In genomic region chr4:76798010-76799007, GRCm38 (mm10) we compare ENCODE assay signal across 13 mouse cellular contexts.
A peak's percentile ranks its signal among the peaks of the same experiment; 100 is the strongest.
DNase-seq lines count a peak whose midpoint lies in the region; ATAC-seq lines count a peak whose summit lies in the region.
"Had no signal": no experiment of that assay in that cellular context is flagged by ENCODE, and none has a peak within 500 bp of the region (broad histone marks: within the 10 kb centered on the region; RNA-seq: fewer than 3 reads in every experiment).

No protein-coding gene starts in this region.

- H3K27ac ChIP-seq in neural tube, embryonic 15.5 days (replicated peaks) = no peak overlapping the region
- no peak overlapping the region for H3K27ac ChIP-seq in midbrain, embryonic 12.5 days (replicated peaks)
- H3K27ac ChIP-seq: liver, embryonic 12.5 days had no signal

- 0 out of 2 replicates have a peak, but pooled peaks cover 5% of the 10 kb centered on the region for H3K4me1 ChIP-seq in neural tube, embryonic 15.5 days
- peaks cover 6% of the 10 kb centered on the region for H3K4me1 ChIP-seq in midbrain, embryonic 12.5 days
- H3K4me1 ChIP-seq: liver, embryonic 12.5 days had no signal

- H3K4me3 ChIP-seq in neural tube, embryonic 15.5 days (replicated peaks) = no peak overlapping the region
- H3K4me3 ChIP-seq in midbrain, embryonic 12.5 days = no peak overlapping the region
- H3K4me3 ChIP-seq: erythroblast, embryonic 14.5 days; liver, embryonic 12.5 days had no signal

- no peak overlapping the region for H3K9ac ChIP-seq in neural tube, embryonic 15.5 days (replicated peaks)
- H3K9ac ChIP-seq in midbrain, embryonic 12.5 days (replicated peaks) = no peak overlapping the region
- H3K9ac ChIP-seq: liver, embryonic 12.5 days had no signal

- no peaks in the 10 kb centered on the region for H3K36me3 ChIP-seq in neural tube, embryonic 15.5 days
- no peaks in the 10 kb centered on the region for H3K36me3 ChIP-seq in midbrain, embryonic 12.5 days
- H3K36me3 ChIP-seq: liver, embryonic 12.5 days had no signal

- ATAC-seq in neural tube, embryonic 15.5 days (ENCODE audit: low FRiP score) = no peak
- ATAC-seq in midbrain, embryonic 12.5 days (ENCODE audit: low FRiP score, low read depth) = peak; percentile 44; the same call in 1 of the 2 replicates
- ATAC-seq in megakaryocyte, adult 5-6 weeks (ENCODE audit: poor library complexity, severe bottlenecking) = no peak
- ATAC-seq: liver, embryonic 12.5 days had no signal

- DNase-seq in cerebellum, postnatal 14 days = peak; percentile 5 to 8
- no peak for DNase-seq in cerebellum, adult 18-20 months
- peak; percentile 13 for DNase-seq in neural tube, embryonic 10.5 days (ENCODE audit: extremely low spot score, low spot score)
- no peak for DNase-seq in spleen, postnatal 36 days (ENCODE audit: low spot score in 2 of 2)
- no peak for DNase-seq in heart, postnatal 14 days
- DNase-seq: adrenal gland, adult 8-10 months; gastrocnemius, postnatal 14 days; lung, postnatal 10 days had no signal

- no peaks in the 10 kb centered on the region for H3K9me3 ChIP-seq in neural tube, embryonic 15.5 days (replicated peaks)
- no peaks in the 10 kb centered on the region for H3K9me3 ChIP-seq in midbrain, embryonic 12.5 days
- H3K9me3 ChIP-seq: liver, embryonic 12.5 days had no signal

- no peak overlapping the region for H3K4me2 ChIP-seq in neural tube, embryonic 15.5 days
- H3K4me2 ChIP-seq in midbrain, embryonic 12.5 days (replicated peaks) = no peak overlapping the region
- H3K4me2 ChIP-seq: liver, embryonic 12.5 days had no signal

- intact Hi-C loops in heart, postnatal 14 days (cut with DNase I) = no loop called here

- WGBS in neural tube, embryonic 15.5 days = 48% methylated on average over 9 of the region's 9 CpGs
- 38% methylated on average over 9 of the region's 9 CpGs for whole genome bisulfite sequencing in midbrain, embryonic 12.5 days

- no peaks in the 10 kb centered on the region for H3K27me3 ChIP-seq in neural tube, embryonic 15.5 days (replicated peaks)
- H3K27me3 ChIP-seq in midbrain, embryonic 12.5 days = no peaks in the 10 kb centered on the region
- H3K27me3 ChIP-seq: liver, embryonic 12.5 days had no signal

Comparison
In these comparisons a context has a peak if more than half of its experiments do, and no peak if none do; other contexts are left out.
1. DNase-seq: peak in cerebellum, postnatal 14 days (2 of 2) and neural tube, embryonic 10.5 days (single experiment); none in cerebellum, adult 18-20 months (0 of 2), spleen, postnatal 36 days (0 of 2) and heart, postnatal 14 days (0 of 2).